Mouse (Mus musculus) frontal cortex, adult 2 months (tissue): Measurements from ENCODE around the gene Vmn1r239-ps. TPM values are rescaled to one million over a fixed set of nuclear protein-coding genes. Genes with fewer than 3 reads are reported as not detected.
"Not testable (repeated sequence)": the region's sequence is repeated elsewhere in the genome, so short reads cannot be mapped to it uniquely, and the experiment has no call there.

Source experiments
- DNase-seq, 2 experiments: peaks; one replicate each; pipeline ENCODE4 v3.0.0; 2022; ENCODE audit warnings: low spot score in 1 of 2; ENCODE audit errors: extremely low spot score in 1 of 2
- polyA plus RNA-seq: library from polyadenylated mRNA; depleted of rRNA; stranded (reverse); fragments of >200 nt; gene quantifications from 2 replicates; pipeline ENCODE4 v1.2.3, GENCODE M21; 2012; rRNA removed

The Vmn1r239-ps gene
- polyA plus RNA-seq: not detected in 2 replicates

GRCm38 (mm10) chrX:147453610-147454009 lies at the start of gene Vmn1r239-ps:
Gene Vmn1r239-ps (minus strand): TSS chrX:147453710.
- not testable (repeated sequence) for DNase-seq

GRCm38 (mm10) chrX:147489551-147489950 lies 36.0 kb upstream of the Vmn1r239-ps start:
- no peak for DNase-seq

GRCm38 (mm10) chrX:147443386-147443785 lies 10.1 kb downstream of the Vmn1r239-ps start:
- DNase-seq: no peak

- DNase-seq: no peak
These were observed 18.1 kb downstream of the Vmn1r239-ps start for GRCm38 (mm10) chrX:147435400-147435799.

GRCm38 (mm10) chrX:147429753-147430152 lies 23.8 kb downstream of the Vmn1r239-ps start:
- no peak for DNase-seq

- DNase-seq: no peak
These were observed 24.4 kb downstream of the Vmn1r239-ps start, which contains the start of gene Il13ra2 for GRCm38 (mm10) chrX:147429129-147429528. Gene Il13ra2 (minus strand): TSS chrX:147429192.

Other genes with a start within 250 kb of the Vmn1r239-ps start
- 1.3 and 1.9 TPM in 2 replicates for gene Il13ra2, start 24.5 kb downstream of the Vmn1r239-ps start, polyA plus RNA-seq
- 19.5 and 23.4 TPM in 2 replicates for gene Lrch2, start 100.4 kb upstream of the Vmn1r239-ps start, polyA plus RNA-seq